Mouse (Mus musculus) liver, adult 2 months (tissue): Measurements from ENCODE around the gene Gm49510. TPM values are rescaled to one million over a fixed set of nuclear protein-coding genes. Genes with fewer than 3 reads are reported as not detected.

Source experiments
- DNase-seq: peaks from one replicate; pipeline ENCODE4 v3.0.0-alpha.2; 2011; ENCODE audit warnings: low read depth, low spot score; ENCODE audit errors: extremely low read depth
- H3K27ac ChIP-seq: fragments of 200-500 bp; replicated peaks from 2 replicates; pipeline ENCODE4 v1.5.1; 2012; ENCODE audit warnings: low read depth, mild to moderate bottlenecking, control low read depth, inconsistent platforms, low read length; ENCODE audit not compliant: insufficient read depth
- H3K27me3 ChIP-seq: fragments of 200-500 bp; 2 replicates; pipeline ENCODE4 v1.6.1; 2012; ENCODE audit warnings: mild to moderate bottlenecking, moderate library complexity, low read length, inconsistent platforms; ENCODE audit not compliant: control insufficient read depth, insufficient read depth
- H3K36me3 ChIP-seq: fragments of 200-500 bp; 2 replicates; pipeline ENCODE4 v1.6.1; 2012; ENCODE audit warnings: low read length, inconsistent platforms; ENCODE audit not compliant: control insufficient read depth, insufficient read depth
- H3K4me1 ChIP-seq: fragments of 200-500 bp; 2 replicates; pipeline ENCODE4 v1.6.1; 2011; ENCODE audit warnings: low read length; ENCODE audit not compliant: control insufficient read depth, insufficient read depth
- H3K4me3 ChIP-seq: fragments of 200-500 bp; 2 replicates; pipeline ENCODE4 v1.5.1; 2011; ENCODE audit warnings: low read depth, mild to moderate bottlenecking, control low read depth, low read length, moderate library complexity; ENCODE audit not compliant: insufficient read depth
- H3K79me2 ChIP-seq: fragments of 200-500 bp; 2 replicates; pipeline ENCODE4 v1.6.1; 2012; ENCODE audit warnings: inconsistent platforms, mild to moderate bottlenecking, low read length, moderate library complexity; ENCODE audit not compliant: control insufficient read depth, insufficient read depth
- H3K9ac ChIP-seq: fragments of 200-500 bp; 2 replicates; pipeline ENCODE4 v1.6.1; 2012; ENCODE audit warnings: low read depth, mild to moderate bottlenecking, control low read depth, inconsistent platforms, low read length
- CTCF ChIP-seq: fragments of 200-500 bp; IDR thresholded peaks from 2 replicates; pipeline ENCODE4 v1.5.1; 2011; ENCODE audit warnings: low read depth, low read length, control low read depth
- POLR2A ChIP-seq: fragments of 200-500 bp; IDR thresholded peaks from 2 replicates; pipeline ENCODE4 v1.6.1; 2011; ENCODE audit warnings: low read length, control low read depth; ENCODE audit not compliant: insufficient read depth; ENCODE audit errors: extremely low read depth
- WGBS: fragments of 180-500 bp; shearing (Covaris S2); methylation state at CpG from one replicate; pipeline ENCODE4 v1.1.7; 2018; 5-methylcytosine and 5-hydroxymethylcytosine counted together
- polyA plus RNA-seq: library from polyadenylated mRNA; depleted of rRNA; stranded (reverse); fragments of >200 nt; gene quantifications from 2 replicates; pipeline ENCODE4 v1.2.3, GENCODE M21; 2012; rRNA removed
- total RNA-seq: library from RNA; depleted of rRNA; stranded (reverse); fragments of >200 nt; gene quantifications from 2 replicates; pipeline ENCODE4 v1.2.3, GENCODE M21; 2014; rRNA removed

The Gm49510 gene
- not detected in 2 replicates for total RNA-seq
- polyA plus RNA-seq, result not detected in 2 replicates

DNA sequence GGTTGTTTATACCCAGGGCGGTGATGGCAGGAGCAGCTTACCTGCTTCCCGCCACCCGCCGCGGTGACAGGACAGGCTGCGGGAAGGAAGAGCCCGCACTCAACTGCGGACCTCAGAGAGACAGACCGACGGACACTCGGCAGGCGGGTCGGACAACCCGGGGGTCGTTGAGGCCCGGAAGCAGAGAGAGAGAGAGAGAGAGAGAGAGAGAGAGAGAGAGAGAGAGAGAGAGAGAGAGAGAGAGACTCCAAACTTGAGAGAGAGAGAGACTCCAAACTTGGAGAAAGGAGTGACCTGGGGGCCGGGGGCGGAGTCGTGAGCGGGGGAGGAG is at the start of gene Gm49510:
Gene Gm49510 (plus strand): TSS at position 259 of the 331 bp plus-strand sequence.
- no peaks in the 10 kb centered on the region; the same call in 1 of the 2 replicates for H3K4me1 ChIP-seq
- no peaks in the 10 kb centered on the region for H3K27me3 ChIP-seq
- no peaks in the 10 kb centered on the region for H3K36me3 ChIP-seq
- H3K27ac ChIP-seq, result peak within 1 kb of the TSS; percentile 3; the same call in 1 of the 2 replicates
- 4% methylated on average over 20 of the region's 20 CpGs for WGBS
- TF ChIP-seq POLR2A, result no peak
- TF ChIP-seq CTCF, result no peak
- DNase-seq, result no peak
- peak within 1 kb of the TSS; percentile 61 for H3K9ac ChIP-seq
- peak within 1 kb of the TSS; percentile 52 for H3K4me3 ChIP-seq
- no peaks in the 10 kb centered on the region for H3K79me2 ChIP-seq

DNA sequence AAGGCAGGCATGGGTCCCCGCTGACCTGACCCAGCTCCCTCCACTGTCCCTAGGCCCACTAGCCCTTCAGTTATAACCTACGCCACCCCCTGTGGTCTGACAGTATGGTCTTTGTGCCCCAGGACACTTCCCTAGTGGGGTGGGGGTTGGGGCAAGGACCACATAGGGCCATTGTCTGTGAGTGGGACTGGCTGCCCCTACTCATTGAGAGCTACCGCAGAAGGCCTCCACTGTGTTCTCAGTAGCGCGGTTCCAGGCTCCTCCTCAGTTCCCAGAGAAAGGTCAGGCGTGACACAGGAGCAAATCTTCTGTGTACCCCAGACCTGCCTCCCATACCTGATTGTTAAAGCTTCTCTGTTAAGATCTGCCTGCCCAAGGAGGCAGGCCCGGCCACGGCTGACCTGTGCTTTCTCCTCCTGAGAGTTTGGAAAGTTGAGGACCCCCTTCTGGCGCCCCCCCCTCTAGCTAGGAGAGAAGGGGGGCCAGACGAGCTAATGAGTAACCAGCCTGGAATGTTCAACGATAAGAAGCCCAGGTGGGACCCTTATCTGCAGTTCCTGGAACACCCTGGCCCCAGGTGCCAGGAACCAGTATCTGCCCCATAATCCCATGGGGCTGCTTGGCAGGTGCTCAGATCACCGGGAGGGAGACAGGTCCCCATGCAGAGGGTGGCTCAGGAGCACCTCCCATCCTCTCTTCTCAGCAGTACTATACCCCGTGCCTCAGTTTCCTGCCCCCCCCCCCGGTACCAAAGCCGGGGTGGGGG is 49.2 kb upstream of the Gm49510 start:
- H3K79me2 ChIP-seq, result peaks cover 8% of the 10 kb centered on the region; the same call in 1 of the 2 replicates
- peaks cover 25% of the 10 kb centered on the region for H3K4me1 ChIP-seq
- 52% methylated on average over 14 of the region's 15 CpGs for WGBS
- H3K9ac ChIP-seq, result no peak overlapping the region; the same call in 1 of the 2 replicates
- no peak for DNase-seq
- H3K27me3 ChIP-seq, result no peaks in the 10 kb centered on the region
- peak overlapping the region; percentile 7; the same call in 1 of the 2 replicates for H3K27ac ChIP-seq
- H3K36me3 ChIP-seq, result no peaks in the 10 kb centered on the region
- TF ChIP-seq CTCF (no peak), POLR2A (no peak)
- no peak overlapping the region for H3K4me3 ChIP-seq

DNA sequence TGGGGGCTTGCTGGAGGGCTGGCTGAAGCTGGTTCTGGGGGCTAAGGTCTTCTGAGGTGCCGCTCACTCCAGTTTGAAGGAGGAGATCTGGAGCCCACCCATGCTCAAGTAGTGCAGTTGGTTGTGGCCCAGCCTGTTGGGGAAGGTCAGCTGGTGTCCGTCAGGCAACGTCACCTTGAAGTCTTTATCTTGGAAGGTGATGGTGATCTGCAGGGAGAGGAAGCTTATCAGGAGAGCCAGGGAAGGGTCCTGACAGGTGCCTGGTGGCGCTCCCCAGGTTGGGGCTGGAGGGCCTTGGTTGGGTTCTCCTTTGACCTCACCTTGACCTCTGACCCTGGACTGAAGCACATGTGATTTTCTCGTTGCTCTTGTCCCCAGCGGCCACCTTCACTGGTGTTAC is 48.5 kb upstream of the Gm49510 start:
- no peaks in the 10 kb centered on the region for H3K27me3 ChIP-seq
- peaks cover 8% of the 10 kb centered on the region; the same call in 1 of the 2 replicates for H3K79me2 ChIP-seq
- WGBS, result 38% methylated on average over 6 of the region's 6 CpGs
- no peak overlapping the region for H3K9ac ChIP-seq
- DNase-seq, result no peak
- no peak for TF ChIP-seq CTCF
- TF ChIP-seq POLR2A, result no peak
- H3K4me1 ChIP-seq, result peaks cover 19% of the 10 kb centered on the region
- no peak overlapping the region for H3K27ac ChIP-seq
- H3K4me3 ChIP-seq, result no peak overlapping the region
- no peaks in the 10 kb centered on the region for H3K36me3 ChIP-seq

DNA sequence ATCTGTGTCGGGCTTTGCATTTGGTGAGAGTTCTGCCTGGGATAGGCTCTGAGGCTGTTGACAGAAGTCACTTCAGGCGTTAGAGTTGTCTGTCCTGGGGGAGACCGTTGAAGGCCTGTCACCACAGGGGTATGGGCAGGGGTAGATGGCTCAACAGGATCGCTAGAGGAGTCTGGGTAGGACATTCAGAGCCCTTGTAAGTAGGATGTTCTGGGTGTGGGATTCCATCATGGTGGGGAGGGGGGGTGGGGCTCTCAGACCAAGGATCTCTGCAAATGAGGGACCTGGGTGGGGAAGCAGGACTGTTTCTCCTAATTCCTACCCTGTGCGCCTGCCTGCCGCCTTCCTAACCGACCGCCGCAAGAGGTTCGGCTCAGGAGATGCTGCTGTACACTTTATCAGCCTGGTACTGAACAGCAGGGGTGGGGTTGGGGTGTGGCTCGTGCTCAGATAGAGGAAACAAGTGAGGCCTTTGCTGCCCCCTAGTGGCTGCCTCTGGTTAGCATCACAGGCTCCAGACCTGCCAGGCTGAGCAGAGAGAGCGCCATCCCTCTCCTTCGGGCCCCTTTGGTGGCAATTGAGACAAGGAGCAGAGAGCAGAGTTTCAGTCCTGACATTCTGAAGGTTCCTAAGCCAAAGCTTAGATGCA is 47.8 kb upstream of the Gm49510 start:
- 8% methylated on average over 13 of the region's 13 CpGs for WGBS
- no peak for TF ChIP-seq POLR2A
- TF ChIP-seq CTCF, result peak; percentile 91
- Histone ChIP-seq H3K27me3 (no peaks in the 10 kb centered on the region), H3K27ac (no peak overlapping the region), H3K4me1 (peaks cover 15% of the 10 kb centered on the region), H3K36me3 (no peaks in the 10 kb centered on the region), H3K4me3 (no peak overlapping the region), H3K79me2 (peaks cover 2% of the 10 kb centered on the region; the same call in 1 of the 2 replicates), H3K9ac (no peak overlapping the region)
- peak; percentile 68 for DNase-seq

DNA sequence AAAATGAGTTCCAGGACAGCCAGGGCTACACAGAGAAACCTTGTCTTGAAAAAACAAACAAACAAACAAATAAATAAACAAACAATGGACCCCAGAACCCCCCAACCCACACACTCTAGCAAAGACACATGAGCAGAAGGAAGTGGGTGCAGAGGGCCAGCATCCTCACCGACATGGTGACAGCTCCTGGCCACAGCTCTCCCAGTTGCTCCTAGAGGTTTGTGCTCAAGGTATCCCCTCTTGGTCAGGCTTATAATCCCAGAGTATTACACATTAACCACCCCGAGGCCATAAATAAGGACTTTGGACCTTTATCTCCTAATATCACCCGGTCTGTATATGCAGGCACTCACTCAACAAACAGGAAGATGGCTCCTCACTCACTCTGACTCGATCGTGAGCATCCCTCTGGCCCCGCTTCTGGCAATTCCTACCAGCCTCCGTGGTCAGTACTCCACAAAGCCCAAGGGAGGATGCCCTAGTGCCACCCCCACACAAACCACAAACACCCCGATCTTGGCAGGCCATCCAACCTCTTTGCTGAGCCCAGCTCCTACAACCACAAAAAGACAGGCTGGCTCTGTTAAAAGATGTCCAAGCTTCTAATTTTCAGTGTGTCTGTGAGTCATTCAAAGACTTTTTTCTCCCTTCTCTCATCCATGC is 44.0 kb upstream of the Gm49510 start, which contains the start of gene Lgals2:
Gene Lgals2 (minus strand): TSS at position 227 of the 663 bp plus-strand sequence.
- H3K27ac ChIP-seq, result no peak within 1 kb of the TSS
- no peaks in the 10 kb centered on the region for H3K79me2 ChIP-seq
- WGBS, result 31% methylated on average over 8 of the region's 8 CpGs
- H3K36me3 ChIP-seq, result no peaks in the 10 kb centered on the region
- TF ChIP-seq POLR2A (no peak), CTCF (no peak)
- H3K4me1 ChIP-seq, result peaks cover 3% of the 10 kb centered on the region
- no peaks in the 10 kb centered on the region for H3K27me3 ChIP-seq
- no peak within 1 kb of the TSS for H3K4me3 ChIP-seq
- no peak within 1 kb of the TSS for H3K9ac ChIP-seq
- no peak for DNase-seq
